Mouse (Mus musculus) adrenal gland, postnatal 14 days (tissue): ENCODE measurements at regions not wholly inside any gene's neighbourhood (a gene's known extent, or its start where the extent isn't known, plus 50 kb on each side); places are given as distances from the start of the nearest gene placed in this dataset.

Source experiments
- DNase-seq: peaks from one replicate; pipeline ENCODE4 v3.0.0; 2021; ENCODE audit warnings: mixed read lengths

GRCm38 (mm10) chr4:124063269-124064100, 145.7 kb upstream of the 4930535I16Rik start:
- DNase-seq, result no peak

- no peak for DNase-seq
These were observed 139.8 kb upstream of the 4930535I16Rik start for GRCm38 (mm10) chr4:124057607-124058006.

- DNase-seq, result no peak
These were observed 136.5 kb upstream of the 4930535I16Rik start for GRCm38 (mm10) chr4:124054240-124054760.

- DNase-seq, result no peak
These were observed 135.7 kb upstream of the 4930535I16Rik start for GRCm38 (mm10) chr4:124053340-124054038.

GRCm38 (mm10) chr4:124052387-124052786, 134.6 kb upstream of the 4930535I16Rik start:
- DNase-seq, result no peak

- DNase-seq, result no peak
These were observed 130.6 kb upstream of the 4930535I16Rik start for GRCm38 (mm10) chr4:124048348-124048831.

- no peak for DNase-seq
These were observed 130.1 kb upstream of the 4930535I16Rik start for GRCm38 (mm10) chr4:124047898-124048297.

- DNase-seq, result no peak
These were observed 118.7 kb upstream of the 4930535I16Rik start for GRCm38 (mm10) chr4:124036483-124036882.

GRCm38 (mm10) chr4:124035657-124036061, 117.8 kb upstream of the 4930535I16Rik start:
- no peak for DNase-seq

GRCm38 (mm10) chr4:124035192-124035591, 117.4 kb upstream of the 4930535I16Rik start:
- peak; percentile 32 for DNase-seq

- no peak for DNase-seq
These were observed 110.2 kb upstream of the 4930535I16Rik start for GRCm38 (mm10) chr4:124028061-124028460.

GRCm38 (mm10) chr4:124016401-124016800, 98.6 kb upstream of the 4930535I16Rik start:
- peak; percentile 35 for DNase-seq

GRCm38 (mm10) chr4:124015323-124015722, 97.5 kb upstream of the 4930535I16Rik start:
- DNase-seq, result no peak

GRCm38 (mm10) chr4:124012406-124012805, 94.6 kb upstream of the 4930535I16Rik start:
- no peak for DNase-seq

- no peak for DNase-seq
These were observed 90.9 kb upstream of the 4930535I16Rik start for GRCm38 (mm10) chr4:124008725-124009124.

- DNase-seq, result peak; percentile 11
These were observed 87.9 kb upstream of the 4930535I16Rik start for GRCm38 (mm10) chr4:124005626-124006315.

GRCm38 (mm10) chr4:124002760-124003159, 84.9 kb upstream of the 4930535I16Rik start:
- peak; percentile 7 for DNase-seq

GRCm38 (mm10) chr4:124002105-124002504, 84.3 kb upstream of the 4930535I16Rik start:
- no peak for DNase-seq

- no peak for DNase-seq
These were observed 78.0 kb upstream of the 4930535I16Rik start for GRCm38 (mm10) chr4:123995815-123996214.

- peak; percentile 5 for DNase-seq
These were observed 73.4 kb upstream of the 4930535I16Rik start for GRCm38 (mm10) chr4:123991223-123991622.

GRCm38 (mm10) chr4:123990293-123991185, 72.7 kb upstream of the 4930535I16Rik start:
- DNase-seq, result peak; percentile 80
